Mouse (Mus musculus): ENCODE measurements around the gene Arsa. TPM values are rescaled to one million over a fixed set of nuclear protein-coding genes. Genes with fewer than 3 reads are reported as not detected.

Arsa gene
- polyA plus RNA-seq, 1 experiment: 33.2 TPM

- no peaks in the 10 kb centered on the region for H3K27me3 ChIP-seq (ENCODE audit: control insufficient read depth, insufficient read depth, insufficient read length)
- no peaks in the 10 kb centered on the region for H3K79me2 ChIP-seq (ENCODE audit: control insufficient read depth, insufficient read depth)
- H3K4me2 ChIP-seq (ENCODE audit: low read depth): peak overlapping the region; percentile 49
- H3K36me3 ChIP-seq (ENCODE audit: control insufficient read depth, insufficient read depth): no peaks in the 10 kb centered on the region
- H3ac ChIP-seq (ENCODE audit: control insufficient read depth, insufficient read length): no peak overlapping the region
- H3K4me3 ChIP-seq: no peak overlapping the region
- TF ChIP-seq REST (IDR thresholded peaks at IDR 0.05; ENCODE audit: insufficient read depth, insufficient read length) (no peak), CEBPB (IDR thresholded peaks at IDR 0.05; ENCODE audit: insufficient read depth, poor library complexity, severe bottlenecking) (peak; percentile 61; the same call in 1 of the 2 replicates), USF1 (IDR thresholded peaks at IDR 0.05; ENCODE audit: low read depth) (peak; percentile 85), E2F4 (IDR thresholded peaks at IDR 0.05; ENCODE audit: insufficient read depth) (no peak)
These were observed 3.4 kb upstream of the Arsa start for GRCm38 (mm10) chr15:89480584-89480983.

- no peak overlapping the region for H3ac ChIP-seq (ENCODE audit: control insufficient read depth, insufficient read length)
- no peak overlapping the region for H3K4me2 ChIP-seq (ENCODE audit: low read depth)
- H3K27me3 ChIP-seq (ENCODE audit: control insufficient read depth, insufficient read depth, insufficient read length): no peaks in the 10 kb centered on the region
- no peaks in the 10 kb centered on the region for H3K79me2 ChIP-seq (ENCODE audit: control insufficient read depth, insufficient read depth)
- H3K36me3 ChIP-seq (ENCODE audit: control insufficient read depth, insufficient read depth): no peaks in the 10 kb centered on the region
- no peak overlapping the region for H3K4me3 ChIP-seq
- TF ChIP-seq TCF12 (IDR thresholded peaks at IDR 0.05; ENCODE audit: insufficient read depth, poor library complexity, severe bottlenecking) (no peak), SRF (IDR thresholded peaks at IDR 0.05; ENCODE audit: control insufficient read depth, insufficient read length, low read depth) (no peak), MYOD1 (IDR thresholded peaks at IDR 0.05; ENCODE audit: control insufficient read depth in 1 of 3, insufficient read length in 2 of 3, low read depth in 2 of 3) (no peak), MAX (IDR thresholded peaks at IDR 0.05; ENCODE audit: low read depth) (no peak), REST (IDR thresholded peaks at IDR 0.05; ENCODE audit: insufficient read depth, insufficient read length) (no peak)
These were observed 1.4 kb upstream of the Arsa start for GRCm38 (mm10) chr15:89478622-89479021.

GRCm38 (mm10) chr15:89477806-89478205 is 581 bp upstream of the Arsa start:
- no peak overlapping the region for H3ac ChIP-seq (ENCODE audit: control insufficient read depth, insufficient read length)
- no peak for TF ChIP-seq MYOD1 (IDR thresholded peaks at IDR 0.05; ENCODE audit: control insufficient read depth in 1 of 3, insufficient read length in 2 of 3, low read depth in 2 of 3)
- no peak for TF ChIP-seq TCF3 (IDR thresholded peaks at IDR 0.05; ENCODE audit: insufficient read length, low read depth)
- no peak for TF ChIP-seq SRF (IDR thresholded peaks at IDR 0.05; ENCODE audit: control insufficient read depth, insufficient read length, low read depth)
- no peak for TF ChIP-seq USF1 (IDR thresholded peaks at IDR 0.05; ENCODE audit: low read depth)
- TF ChIP-seq MAX (IDR thresholded peaks at IDR 0.05; ENCODE audit: low read depth): no peak
- no peak for TF ChIP-seq POLR2A (IDR thresholded peaks at IDR 0.05; ENCODE audit: insufficient read length, low read depth)
- TF ChIP-seq MYOG (IDR thresholded peaks at IDR 0.05; ENCODE audit: control insufficient read depth in 1 of 3, insufficient read depth in 1 of 3, insufficient read length in 2 of 3, low read depth in 2 of 3): no peak
- no peak for TF ChIP-seq E2F4 (IDR thresholded peaks at IDR 0.05; ENCODE audit: insufficient read depth)
- TF ChIP-seq CEBPB (IDR thresholded peaks at IDR 0.05; ENCODE audit: insufficient read depth, poor library complexity, severe bottlenecking): no peak
- TF ChIP-seq REST (IDR thresholded peaks at IDR 0.05; ENCODE audit: insufficient read depth, insufficient read length): no peak
- TF ChIP-seq TCF12 (IDR thresholded peaks at IDR 0.05; ENCODE audit: insufficient read depth, poor library complexity, severe bottlenecking): no peak
- no peak for TF ChIP-seq POLR2AphosphoS2 (IDR thresholded peaks at IDR 0.05; ENCODE audit: insufficient read length, low read depth)
- H3K79me2 ChIP-seq (ENCODE audit: control insufficient read depth, insufficient read depth): no peaks in the 10 kb centered on the region
- H3K4me3 ChIP-seq: no peak overlapping the region
- no peaks in the 10 kb centered on the region for H3K36me3 ChIP-seq (ENCODE audit: control insufficient read depth, insufficient read depth)
- H3K27me3 ChIP-seq (ENCODE audit: control insufficient read depth, insufficient read depth, insufficient read length): no peaks in the 10 kb centered on the region
- no peak overlapping the region for H3K4me2 ChIP-seq (ENCODE audit: low read depth)

- peak overlapping the region; percentile 11 for H3ac ChIP-seq (ENCODE audit: control insufficient read depth, insufficient read length)
- TF ChIP-seq POLR2A (IDR thresholded peaks at IDR 0.05; ENCODE audit: insufficient read length, low read depth): no peak
- no peaks in the 10 kb centered on the region for H3K79me2 ChIP-seq (ENCODE audit: control insufficient read depth, insufficient read depth)
- peak overlapping the region; percentile 92 for H3K4me2 ChIP-seq (ENCODE audit: low read depth)
- peak overlapping the region; percentile 46 for H3K4me3 ChIP-seq
- H3K36me3 ChIP-seq (ENCODE audit: control insufficient read depth, insufficient read depth): no peaks in the 10 kb centered on the region
- H3K27me3 ChIP-seq (ENCODE audit: control insufficient read depth, insufficient read depth, insufficient read length): no peaks in the 10 kb centered on the region
These were observed 780 bp downstream of the Arsa start for GRCm38 (mm10) chr15:89476475-89476815.

GRCm38 (mm10) chr15:89475611-89476474 is 1.4 kb downstream of the Arsa start:
- H3K4me3 ChIP-seq: peak overlapping the region; percentile 46
- peak overlapping the region; percentile 92 for H3K4me2 ChIP-seq (ENCODE audit: low read depth)
- H3K79me2 ChIP-seq (ENCODE audit: control insufficient read depth, insufficient read depth): no peaks in the 10 kb centered on the region
- peak; percentile 96 for TF ChIP-seq POLR2A (IDR thresholded peaks at IDR 0.05; ENCODE audit: insufficient read length, low read depth)
- TF ChIP-seq MYOG (IDR thresholded peaks at IDR 0.05; ENCODE audit: control insufficient read depth in 1 of 3, insufficient read depth in 1 of 3, insufficient read length in 2 of 3, low read depth in 2 of 3): no peak
- TF ChIP-seq E2F4 (IDR thresholded peaks at IDR 0.05; ENCODE audit: insufficient read depth): no peak
- no peak for TF ChIP-seq MYOD1 (IDR thresholded peaks at IDR 0.05; ENCODE audit: control insufficient read depth in 1 of 3, insufficient read length in 2 of 3, low read depth in 2 of 3)
- TF ChIP-seq MAX (IDR thresholded peaks at IDR 0.05; ENCODE audit: low read depth): no peak
- peak; percentile 92 for TF ChIP-seq POLR2AphosphoS2 (IDR thresholded peaks at IDR 0.05; ENCODE audit: insufficient read length, low read depth)
- TF ChIP-seq USF1 (IDR thresholded peaks at IDR 0.05; ENCODE audit: low read depth): peak; percentile 96
- no peaks in the 10 kb centered on the region for H3K27me3 ChIP-seq (ENCODE audit: control insufficient read depth, insufficient read depth, insufficient read length)
- H3ac ChIP-seq (ENCODE audit: control insufficient read depth, insufficient read length): peak overlapping the region; percentile 11
- no peaks in the 10 kb centered on the region for H3K36me3 ChIP-seq (ENCODE audit: control insufficient read depth, insufficient read depth)
